In genomic region chr1:135224981-135225604, GRCm38 (mm10) we compare ENCODE assay signal across 33 mouse cellular contexts. TPM values are rescaled to one million over a fixed set of nuclear protein-coding genes. Genes with fewer than 3 reads are reported as not detected.
A peak's percentile ranks its signal among the peaks of the same experiment; 100 is the strongest.
DNase-seq lines count a peak whose midpoint lies in the region; ATAC-seq lines count a peak whose summit lies in the region.
"Had no signal": no experiment of that assay in that cellular context is flagged by ENCODE, and none has a peak within 500 bp of the region (broad histone marks: within the 10 kb centered on the region; RNA-seq: fewer than 3 reads in every experiment).

No protein-coding gene starts in this region.

- no peak for DNase-seq in heart, adult 18-20 months
- DNase-seq in midbrain, embryonic 14.5 days = peak; percentile 33
- no peak for DNase-seq in midbrain, embryonic 11.5 days (ENCODE audit: low spot score, missing footprints)
- no peak for DNase-seq in layer of hippocampus, adult 11-12 months (ENCODE audit: low spot score)
- DNase-seq: adrenal gland, postnatal 14 days; cerebellum, adult 11 months; embryo, embryonic 11 days; heart, postnatal 36 days; kidney, adult 8-10 months; kidney, postnatal 10 days; liver; right cerebral cortex, postnatal 14 days had no signal

- no peak overlapping the region for H3K4me3 ChIP-seq in heart, embryonic 13.5 days
- H3K4me3 ChIP-seq in midbrain, embryonic 14.5 days (replicated peaks; ENCODE audit: low read depth, low read length) = no peak overlapping the region
- H3K4me3 ChIP-seq in midbrain, embryonic 11.5 days (ENCODE audit: low read depth, low read length) = no peak overlapping the region
- H3K4me3 ChIP-seq in intestine, embryonic 16.5 days (ENCODE audit: low read length) = no peak overlapping the region
- H3K4me3 ChIP-seq in stomach, embryonic 15.5 days (replicated peaks) = no peak overlapping the region
- H3K4me3 ChIP-seq: embryonic facial prominence, embryonic 13.5 days; erythroblast, embryonic 14.5 days; heart, embryonic 10.5 days; hindbrain, embryonic 12.5 days; lung, embryonic 15.5 days; neural tube, embryonic 13.5 days had no signal

- H3K4me1 ChIP-seq in heart, embryonic 13.5 days = no peaks in the 10 kb centered on the region
- no peaks in the 10 kb centered on the region for H3K4me1 ChIP-seq in midbrain, embryonic 14.5 days (ENCODE audit: control insufficient read depth, insufficient read depth, low read length)
- no peaks in the 10 kb centered on the region for H3K4me1 ChIP-seq in midbrain, embryonic 11.5 days (ENCODE audit: control insufficient read depth, insufficient read depth, low read length)
- peaks cover 12% of the 10 kb centered on the region; the same call in 1 of the 2 replicates for H3K4me1 ChIP-seq in intestine, embryonic 16.5 days (ENCODE audit: control insufficient read depth, insufficient read depth, low read length)
- 0 out of 2 replicates have a peak, but pooled peaks cover 3% of the 10 kb centered on the region for H3K4me1 ChIP-seq in stomach, embryonic 15.5 days
- H3K4me1 ChIP-seq: embryonic facial prominence, embryonic 13.5 days; hindbrain, embryonic 12.5 days; neural tube, embryonic 13.5 days had no signal

- 43% methylated on average over 6 of the region's 6 CpGs for WGBS in heart, embryonic 13.5 days
- WGBS in midbrain, embryonic 14.5 days = 67% methylated on average over 6 of the region's 6 CpGs
- 78% methylated on average over 6 of the region's 6 CpGs for WGBS in midbrain, embryonic 11.5 days
- WGBS in intestine, embryonic 16.5 days = 22% methylated on average over 6 of the region's 6 CpGs
- WGBS in stomach, embryonic 15.5 days = 15% methylated on average over 6 of the region's 6 CpGs

- no peak overlapping the region for H3K27ac ChIP-seq in heart, embryonic 13.5 days (replicated peaks)
- H3K27ac ChIP-seq in midbrain, embryonic 14.5 days (replicated peaks; ENCODE audit: low read depth, low read length) = no peak overlapping the region
- no peak overlapping the region for H3K27ac ChIP-seq in midbrain, embryonic 11.5 days (ENCODE audit: low read depth, low read length)
- H3K27ac ChIP-seq in intestine, embryonic 16.5 days (ENCODE audit: low read length) = no peak overlapping the region
- H3K27ac ChIP-seq in stomach, embryonic 15.5 days = no peak overlapping the region
- H3K27ac ChIP-seq: embryonic facial prominence, embryonic 13.5 days; heart, embryonic 10.5 days; hindbrain, embryonic 12.5 days; hindbrain, postnatal 0 days; liver, embryonic 14.5 days; lung, embryonic 15.5 days; macrophage; neural tube, embryonic 13.5 days had no signal

- H3K36me3 ChIP-seq in heart, embryonic 13.5 days = no peaks in the 10 kb centered on the region
- no peaks in the 10 kb centered on the region for H3K36me3 ChIP-seq in midbrain, embryonic 14.5 days (ENCODE audit: control insufficient read depth, insufficient read depth, low read length)
- no peaks in the 10 kb centered on the region for H3K36me3 ChIP-seq in midbrain, embryonic 11.5 days (ENCODE audit: control insufficient read depth, insufficient read depth, low read length)
- no peaks in the 10 kb centered on the region for H3K36me3 ChIP-seq in intestine, embryonic 16.5 days (ENCODE audit: control insufficient read depth, insufficient read depth, low read length)
- no peaks in the 10 kb centered on the region for H3K36me3 ChIP-seq in stomach, embryonic 15.5 days
- H3K36me3 ChIP-seq: embryonic facial prominence, embryonic 13.5 days; heart, embryonic 10.5 days; hindbrain, embryonic 12.5 days; lung, embryonic 15.5 days; neural tube, embryonic 13.5 days had no signal

- H3K27me3 ChIP-seq in heart, embryonic 13.5 days (replicated peaks) = peaks cover 30% of the 10 kb centered on the region
- no peaks in the 10 kb centered on the region for H3K27me3 ChIP-seq in midbrain, embryonic 14.5 days (ENCODE audit: control insufficient read depth, insufficient read depth, low read length)
- no peaks in the 10 kb centered on the region for H3K27me3 ChIP-seq in midbrain, embryonic 11.5 days (ENCODE audit: control insufficient read depth, insufficient read depth, low read length)
- H3K27me3 ChIP-seq in intestine, embryonic 16.5 days (replicated peaks; ENCODE audit: control insufficient read depth, insufficient read depth, low read length) = no peaks in the 10 kb centered on the region
- no peaks in the 10 kb centered on the region for H3K27me3 ChIP-seq in stomach, embryonic 15.5 days (replicated peaks)
- H3K27me3 ChIP-seq: embryonic facial prominence, embryonic 13.5 days; hindbrain, embryonic 12.5 days; lung, embryonic 15.5 days; neural tube, embryonic 13.5 days had no signal

- no peaks in the 10 kb centered on the region for H3K9me3 ChIP-seq in heart, embryonic 13.5 days
- no peaks in the 10 kb centered on the region for H3K9me3 ChIP-seq in midbrain, embryonic 14.5 days (ENCODE audit: control insufficient read depth, low read length)
- H3K9me3 ChIP-seq in midbrain, embryonic 11.5 days (ENCODE audit: control insufficient read depth, low read length) = no peaks in the 10 kb centered on the region
- H3K9me3 ChIP-seq in intestine, embryonic 16.5 days (ENCODE audit: control insufficient read depth, low read length) = 0 out of 2 replicates have a peak, but pooled peaks cover 2% of the 10 kb centered on the region
- no peaks in the 10 kb centered on the region for H3K9me3 ChIP-seq in stomach, embryonic 15.5 days
- H3K9me3 ChIP-seq: embryonic facial prominence, embryonic 13.5 days; heart, embryonic 10.5 days; hindbrain, embryonic 12.5 days; lung, embryonic 15.5 days; neural tube, embryonic 13.5 days had no signal

- H3K4me2 ChIP-seq in heart, embryonic 13.5 days = no peak overlapping the region
- H3K4me2 ChIP-seq in midbrain, embryonic 14.5 days (ENCODE audit: low read length) = no peak overlapping the region
- H3K4me2 ChIP-seq in midbrain, embryonic 11.5 days = no peak overlapping the region
- no peak overlapping the region for H3K4me2 ChIP-seq in intestine, embryonic 16.5 days (ENCODE audit: low read depth, low read length)
- H3K4me2 ChIP-seq in stomach, embryonic 15.5 days = no peak overlapping the region
- H3K4me2 ChIP-seq: embryonic facial prominence, embryonic 13.5 days; hindbrain, embryonic 12.5 days; lung, embryonic 15.5 days; neural tube, embryonic 13.5 days had no signal

- peak; percentile 19; the same call in 1 of the 2 replicates for ATAC-seq in heart, embryonic 13.5 days (ENCODE audit: extremely low read depth, insufficient number of reproducible peaks, low FRiP score, low TSS enrichment)
- ATAC-seq in midbrain, embryonic 14.5 days (ENCODE audit: low FRiP score, low TSS enrichment) = no peak
- no peak for ATAC-seq in midbrain, embryonic 11.5 days (ENCODE audit: low FRiP score)
- peak; percentile 88 for ATAC-seq in intestine, embryonic 16.5 days
- ATAC-seq in stomach, embryonic 15.5 days (ENCODE audit: insufficient read depth, low FRiP score, low read depth) = peak; percentile 54; the same call in 1 of the 2 replicates
- no peak for ATAC-seq in frontal cortex, adult (ENCODE audit: low TSS enrichment)
- ATAC-seq: CD4-positive, CD25-positive, alpha-beta regulatory T cell, adult 4 months; hindbrain, postnatal 0 days had no signal

- no peak overlapping the region for H3K9ac ChIP-seq in heart, embryonic 13.5 days
- no peak overlapping the region for H3K9ac ChIP-seq in midbrain, embryonic 14.5 days (replicated peaks; ENCODE audit: low read length)
- no peak overlapping the region for H3K9ac ChIP-seq in midbrain, embryonic 11.5 days (ENCODE audit: low read length)
- no peak overlapping the region for H3K9ac ChIP-seq in intestine, embryonic 16.5 days (ENCODE audit: low read depth, low read length)
- H3K9ac ChIP-seq in stomach, embryonic 15.5 days = no peak overlapping the region
- H3K9ac ChIP-seq: embryonic facial prominence, embryonic 13.5 days; hindbrain, embryonic 12.5 days; liver, embryonic 14.5 days; lung, embryonic 15.5 days; neural tube, embryonic 13.5 days had no signal

RNA-seq across cellular contexts. Expression of gene Elf3, which starts 33.3 kb away (rescaled TPM):
- polyA plus RNA-seq in heart, embryonic 13.5 days (2015; fragmentation: Nextera tagmentation; extraction: Ambion mirVana) = 0.86 and 0.93 TPM in 2 replicates
- total RNA-seq in heart, adult 18-20 months (2021) = under 1 TPM in 1 of 2 experiments, not detected in 1; 0.54 TPM
- 0.15 and 0.25 TPM in 2 replicates for polyA plus RNA-seq in midbrain, embryonic 14.5 days (2014; fragmentation: Nextera tagmentation; extraction: Ambion mirVana)
- polyA plus RNA-seq in midbrain, embryonic 11.5 days (2014; fragmentation: Nextera tagmentation; extraction: Ambion mirVana) = 0.21 and 0.42 TPM in 2 replicates
- 264 and 267 TPM in 2 replicates for polyA plus RNA-seq in intestine, embryonic 16.5 days (2015; fragmentation: Nextera tagmentation; extraction: Ambion mirVana)
- polyA plus RNA-seq in stomach, embryonic 15.5 days (2015; fragmentation: Nextera tagmentation; extraction: Ambion mirVana) = 131 and 134 TPM in 2 replicates
- total RNA-seq: heart, postnatal 36 days; layer of hippocampus, adult 18-20 months; layer of hippocampus, postnatal 10 days; left cerebral cortex, adult 18-20 months; left cerebral cortex, postnatal 14 days had no signal
- polyA plus RNA-seq: CD4-positive, CD25-positive, alpha-beta regulatory T cell, adult 4 months; erythroblast, embryonic 14.5 days; macrophage; testis, adult 2 months had no signal

RNA-seq across cellular contexts. Expression of gene Gpr37l1, which starts 57.6 kb away (rescaled TPM):
- not detected in 2 replicates for polyA plus RNA-seq in heart, embryonic 13.5 days (2015; fragmentation: Nextera tagmentation; extraction: Ambion mirVana)
- under 1 TPM; 0.33 to 0.60 TPM for total RNA-seq in heart, adult 18-20 months (2021)
- polyA plus RNA-seq in midbrain, embryonic 14.5 days (2014; fragmentation: Nextera tagmentation; extraction: Ambion mirVana) = 0.30 and 0.34 TPM in 2 replicates
- polyA plus RNA-seq in midbrain, embryonic 11.5 days (2014; fragmentation: Nextera tagmentation; extraction: Ambion mirVana) = not detected in 2 replicates
- 0.71 and 0.77 TPM in 2 replicates for polyA plus RNA-seq in intestine, embryonic 16.5 days (2015; fragmentation: Nextera tagmentation; extraction: Ambion mirVana)
- polyA plus RNA-seq in stomach, embryonic 15.5 days (2015; fragmentation: Nextera tagmentation; extraction: Ambion mirVana) = 0.35 and 0.78 TPM in 2 replicates
- polyA plus RNA-seq: CD4-positive, CD25-positive, alpha-beta regulatory T cell, adult 4 months; embryonic facial prominence, embryonic 13.5 days; erythroblast, embryonic 14.5 days; forebrain, embryonic 11.5 days; heart, embryonic 10.5 days; heart, embryonic 16.5 days; macrophage; testis, adult 2 months had no signal

RNA-seq across cellular contexts. Expression of gene Rnpep, which starts 58.8 kb away (rescaled TPM):
- polyA plus RNA-seq in heart, embryonic 13.5 days (2015; fragmentation: Nextera tagmentation; extraction: Ambion mirVana) = 52.8 and 57.5 TPM in 2 replicates
- total RNA-seq in heart, adult 18-20 months (2021) = 10 to 100 TPM; 19.4 to 20.9 TPM
- polyA plus RNA-seq in midbrain, embryonic 14.5 days (2014; fragmentation: Nextera tagmentation; extraction: Ambion mirVana) = 74.3 and 91.6 TPM in 2 replicates
- polyA plus RNA-seq in midbrain, embryonic 11.5 days (2014; fragmentation: Nextera tagmentation; extraction: Ambion mirVana) = 95.8 and 96.2 TPM in 2 replicates
- polyA plus RNA-seq in intestine, embryonic 16.5 days (2015; fragmentation: Nextera tagmentation; extraction: Ambion mirVana) = 174 and 193 TPM in 2 replicates
- 132 and 141 TPM in 2 replicates for polyA plus RNA-seq in stomach, embryonic 15.5 days (2015; fragmentation: Nextera tagmentation; extraction: Ambion mirVana)

Comparison
In these comparisons a context has a peak if more than half of its experiments do, and no peak if none do; other contexts are left out.
1. ATAC-seq: peak in heart, embryonic 13.5 days (single experiment), intestine, embryonic 16.5 days (single experiment) and stomach, embryonic 15.5 days (single experiment); none in midbrain, embryonic 14.5 days (single experiment), midbrain, embryonic 11.5 days (single experiment) and frontal cortex, adult (single experiment).
2. RNA of gene Elf3, which starts 33.3 kb away (polyA plus RNA-seq): 264 to 267 TPM in intestine, embryonic 16.5 days and 131 to 134 TPM in stomach, embryonic 15.5 days; 0.86 to 0.93 TPM in heart, embryonic 13.5 days, 0.21 to 0.42 TPM in midbrain, embryonic 11.5 days and 0.15 to 0.25 TPM in midbrain, embryonic 14.5 days; every median in the first group is over 10 times any median in the second.